Mouse (Mus musculus): ENCODE measurements around the gene Pcdh7. TPM values are rescaled to one million over a fixed set of nuclear protein-coding genes. Genes with fewer than 3 reads are reported as not detected.
A peak's percentile ranks its signal among the peaks of the same experiment; 100 is the strongest.

Gene Pcdh7
- total and polyA plus RNA-seq, 3 experiments: not detected

DNA sequence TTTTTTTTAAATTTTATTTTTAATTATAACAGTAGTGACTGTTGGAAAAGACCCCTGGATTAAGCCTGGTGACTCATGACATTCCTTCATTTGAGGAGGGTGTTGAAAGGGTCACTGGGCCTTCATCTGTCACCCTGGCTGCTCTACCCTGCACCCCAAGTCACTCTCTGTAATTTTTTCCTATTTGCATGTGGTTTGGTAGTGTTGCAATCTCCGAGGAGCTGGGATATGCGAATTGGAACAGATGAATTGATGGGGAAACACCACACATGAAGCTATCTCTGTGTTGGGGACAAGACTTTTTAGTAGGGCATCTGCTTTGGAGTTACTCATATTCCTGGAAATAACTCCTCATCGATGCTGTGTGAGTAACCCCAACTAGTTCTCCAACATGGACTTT is 146.5 kb downstream of the Pcdh7 start (continued):
- TF ChIP-seq E2F4 (IDR thresholded peaks at IDR 0.05; ENCODE audit: borderline replicate concordance, low read depth, low read length): no peak
- no peak for TF ChIP-seq HCFC1 (IDR thresholded peaks at IDR 0.05; ENCODE audit: low read depth, low read length)

- no peaks in the 10 kb centered on the region for H3K9me3 ChIP-seq (replicated peaks; ENCODE audit: insufficient read depth, low read length)
- no peak for DNase-seq (ENCODE audit: low read depth, low spot score)
- H3K4me1 ChIP-seq (ENCODE audit: control insufficient read depth in 1 of 2, insufficient read depth in 2 of 2, low read length in 2 of 2): no peaks in the 10 kb centered on the region; a peak in 1 of 4 replicates
- H3K4me3 ChIP-seq (ENCODE audit: control insufficient read depth in 1 of 2, insufficient read depth in 1 of 2, low read depth in 2 of 2, low read length in 2 of 2): no peak overlapping the region
- no peak overlapping the region for H3K27ac ChIP-seq (ENCODE audit: control insufficient read depth, low read depth, low read length)
- no peaks in the 10 kb centered on the region for H3K79me2 ChIP-seq (ENCODE audit: control insufficient read depth, insufficient read depth, low read length, poor library complexity)
- H3K36me3 ChIP-seq (ENCODE audit: control insufficient read depth in 1 of 2, insufficient read depth in 2 of 2, low read length in 2 of 2): no peaks in the 10 kb centered on the region
- no peaks in the 10 kb centered on the region for H3K27me3 ChIP-seq (ENCODE audit: control insufficient read depth in 1 of 2, insufficient read depth in 2 of 2, low read length in 2 of 2)
- H3K9ac ChIP-seq (ENCODE audit: control insufficient read depth, low read depth, low read length, poor library complexity, severe bottlenecking): no peak overlapping the region
- TF ChIP-seq USF1 (IDR thresholded peaks at IDR 0.05; ENCODE audit: low read depth, low read length) (no peak), SIN3A (IDR thresholded peaks at IDR 0.05; ENCODE audit: low read length) (no peak), ZNF384 (IDR thresholded peaks at IDR 0.05; ENCODE audit: low read depth, low read length) (no peak), MAFK (IDR thresholded peaks at IDR 0.05; ENCODE audit: borderline replicate concordance, low read depth, low read length) (no peak), GATA1 (IDR thresholded peaks at IDR 0.05; ENCODE audit: low read depth, low read length) (no peak), CTCF (IDR thresholded peaks at IDR 0.05 in 2 of 3, conservative IDR thresholded peaks at IDR 0.05 in 1 of 3; ENCODE audit: control insufficient read depth in 1 of 3, insufficient read depth in 1 of 3, low read depth in 2 of 3, low read length in 3 of 3, poor library complexity in 1 of 3, severe bottlenecking in 1 of 3) (no peak), RAD21 (IDR thresholded peaks at IDR 0.05; ENCODE audit: low read depth, low read length) (no peak), BHLHE40 (IDR thresholded peaks at IDR 0.05; ENCODE audit: borderline replicate concordance, low read depth, low read length) (no peak), KAT2A (conservative IDR thresholded peaks at IDR 0.05; ENCODE audit: low read depth, low read length) (no peak), GABPA (IDR thresholded peaks at IDR 0.05; ENCODE audit: low read depth, low read length) (no peak)
These were observed 147.5 kb downstream of the Pcdh7 start for GRCm38 (mm10) chr5:57865256-57865655.

GRCm38 (mm10) chr5:57866097-57866496 is 148.3 kb downstream of the Pcdh7 start:
- TF ChIP-seq GATA1 (IDR thresholded peaks at IDR 0.05; ENCODE audit: low read depth, low read length) (peak; percentile 11; the same call in 1 of the 2 replicates), EP300 (IDR thresholded peaks at IDR 0.05; ENCODE audit: low read depth in 1 of 2, low read length in 2 of 2) (peak; percentile 18 to 66; a peak in 2 of 4 replicates), TCF12 (IDR thresholded peaks at IDR 0.05; ENCODE audit: low read depth, low read length) (peak; percentile 62; the same call in 1 of the 2 replicates), SIN3A (IDR thresholded peaks at IDR 0.05; ENCODE audit: low read length) (no peak)
- Histone ChIP-seq H3K27ac (ENCODE audit: control insufficient read depth, low read depth, low read length) (no peak overlapping the region), H3K79me2 (ENCODE audit: control insufficient read depth, insufficient read depth, low read length, poor library complexity) (no peaks in the 10 kb centered on the region), H3K36me3 (ENCODE audit: control insufficient read depth in 1 of 2, insufficient read depth in 2 of 2, low read length in 2 of 2) (no peaks in the 10 kb centered on the region), H3K4me1 (ENCODE audit: control insufficient read depth in 1 of 2, insufficient read depth in 2 of 2, low read length in 2 of 2) (no peaks in the 10 kb centered on the region; a peak in 1 of 4 replicates), H3K4me3 (ENCODE audit: control insufficient read depth in 1 of 2, insufficient read depth in 1 of 2, low read depth in 2 of 2, low read length in 2 of 2) (no peak overlapping the region), H3K9me3 (replicated peaks; ENCODE audit: insufficient read depth, low read length) (no peaks in the 10 kb centered on the region), H3K9ac (ENCODE audit: control insufficient read depth, low read depth, low read length, poor library complexity, severe bottlenecking) (no peak overlapping the region), H3K27me3 (ENCODE audit: control insufficient read depth in 1 of 2, insufficient read depth in 2 of 2, low read length in 2 of 2) (no peaks in the 10 kb centered on the region)
- DNase-seq (ENCODE audit: low read depth, low spot score): peak; percentile 6

All from MEL (cell line).